Mouse (Mus musculus): ENCODE data around the gene Gtf2a1l. TPM values are rescaled to one million over a fixed set of nuclear protein-coding genes. Genes with fewer than 3 reads are reported as not detected.

The Gtf2a1l gene
- polyA plus RNA-seq (2017; shearing (Covaris generic)): 0.67 TPM

DNA sequence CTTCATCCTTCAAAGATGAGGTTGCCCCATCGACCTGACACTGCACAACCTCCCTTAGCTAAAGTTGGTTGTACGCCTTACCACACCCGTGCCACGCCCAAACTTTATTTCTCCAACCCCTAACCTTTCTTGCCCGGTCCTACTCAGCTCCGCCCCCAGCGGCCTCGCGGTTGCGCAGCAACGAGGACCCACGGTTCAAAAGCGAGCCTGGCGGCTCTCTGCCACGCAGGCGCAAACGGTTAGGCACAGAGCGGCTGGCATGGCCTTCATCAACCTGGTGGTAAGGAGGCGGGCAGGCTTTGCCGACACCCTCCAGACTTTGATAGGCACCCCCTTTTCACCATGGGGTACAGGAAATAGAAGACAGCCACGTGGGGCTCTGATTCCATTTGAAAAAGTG, at the start of gene Gtf2a1l:
Gtf2a1l (plus strand) TSS at position 209 of the 400 bp plus-strand sequence.

Other genes starting within 250 kb of the Gtf2a1l start
- gene Foxn2, start 227.9 kb upstream of the Gtf2a1l start, polyA plus RNA-seq (2017; shearing (Covaris generic)): 31.3 TPM
- 13.1 TPM for gene Ppp1r21, start 138.5 kb upstream of the Gtf2a1l start, polyA plus RNA-seq (2017; shearing (Covaris generic))
- 0.16 TPM for gene Ston1, start 71.0 kb upstream of the Gtf2a1l start, polyA plus RNA-seq (2017; shearing (Covaris generic))
- gene Lhcgr, start 123.3 kb downstream of the Gtf2a1l start, polyA plus RNA-seq (2017; shearing (Covaris generic)): 0.60 TPM